Mouse (Mus musculus) G1E (cell line): ENCODE data around the gene Lrfn2. TPM values are rescaled to one million over a fixed set of nuclear protein-coding genes. Genes with fewer than 3 reads are reported as not detected.

Experiments used
- ATAC-seq: 2 replicates; pipeline ENCODE4 v1.8.0; 2016; ENCODE audit warnings: mild to moderate bottlenecking; ENCODE audit not compliant: insufficient number of reproducible peaks, poor library complexity, low FRiP score, severe bottlenecking; ENCODE audit errors: extremely low read depth
- DNase-seq: peaks from one replicate; pipeline ENCODE4 v3.0.0; 2012; ENCODE audit warnings: low spot score
- H3K27me3 ChIP-seq: 2 replicates; pipeline ENCODE4 v1.6.1; 2012; ENCODE audit warnings: mild to moderate bottlenecking, low read length, inconsistent platforms; ENCODE audit not compliant: insufficient read depth
- H3K36me3 ChIP-seq: replicated peaks from 2 replicates; pipeline ENCODE3; 2012; ENCODE audit warnings: mild to moderate bottlenecking, inconsistent platforms
- H3K4me1 ChIP-seq: 2 replicates; pipeline ENCODE4 v1.6.1; 2012; ENCODE audit warnings: low read depth, low read length, inconsistent platforms, mixed read lengths; ENCODE audit not compliant: insufficient read depth
- H3K4me3 ChIP-seq: 2 replicates; pipeline ENCODE4 v1.5.1; 2012; ENCODE audit warnings: low read depth, mild to moderate bottlenecking, inconsistent platforms, low read length, moderate library complexity, mixed read lengths
- H3K9me3 ChIP-seq: replicated peaks from 2 replicates; pipeline ENCODE4 v1.6.1; 2012; ENCODE audit warnings: inconsistent platforms
- CTCF ChIP-seq: IDR thresholded peaks from 2 replicates; pipeline ENCODE4 v1.5.1; 2012; ENCODE audit warnings: low read depth, low read length, inconsistent platforms, mixed read lengths
- GATA1 ChIP-seq: IDR thresholded peaks from 2 replicates; pipeline ENCODE4 v1.6.1; 2012; ENCODE audit warnings: borderline replicate concordance, low read length, inconsistent platforms, mixed read lengths
- GATA2 ChIP-seq: IDR thresholded peaks from 2 replicates; pipeline ENCODE4 v1.6.1; 2012; ENCODE audit warnings: low read depth, low read length, inconsistent platforms, borderline replicate concordance
- POLR2AphosphoS5 ChIP-seq: IDR thresholded peaks from 2 replicates; pipeline ENCODE4 v1.6.1; 2012; ENCODE audit warnings: low read depth, low read length, inconsistent platforms; ENCODE audit not compliant: insufficient replicate concordance
- TAL1 ChIP-seq: conservative IDR thresholded peaks from 2 replicates; pipeline ENCODE4 v1.6.1; 2012; ENCODE audit warnings: low read depth, low read length, inconsistent platforms, mixed read lengths
- polyA plus RNA-seq: library from polyadenylated mRNA; stranded (reverse); fragments of >175 nt; gene quantifications from 2 replicates; pipeline ENCODE4 v1.2.3, GENCODE M21; 2012
- total RNA-seq, 2 experiments: library from RNA; stranded (forward) in 1 of 2; stranded (reverse) in 1 of 2; fragments of 200-1000 nt in 1 of 2; fragments of >200 nt in 1 of 2; fragmentation: Nextera tagmentation in 1 of 2; gene quantifications; 2 replicates each; pipeline ENCODE4 v1.2.3; 2014 to 2017

Gene Lrfn2
- total and polyA plus RNA-seq, 3 experiments = 0.11 TPM; not detected in 2

- no peak for ATAC-seq
- no peaks in the 10 kb centered on the region for H3K36me3 ChIP-seq
- no peak overlapping the region for H3K4me3 ChIP-seq
- H3K4me1 ChIP-seq = no peaks in the 10 kb centered on the region
- TF ChIP-seq GATA1 (no peak), CTCF (no peak), POLR2AphosphoS5 (no peak)
- no peak for DNase-seq
- peaks cover 83% of the 10 kb centered on the region for H3K9me3 ChIP-seq
- H3K27me3 ChIP-seq = no peaks in the 10 kb centered on the region
These were observed 28.1 kb downstream of the Lrfn2 start for GRCm38 (mm10) chr17:48960161-48960698.

GRCm38 (mm10) chr17:48962646-48963045, 30.5 kb downstream of the Lrfn2 start:
- no peaks in the 10 kb centered on the region for H3K4me1 ChIP-seq
- no peak overlapping the region for H3K4me3 ChIP-seq
- ATAC-seq (no peak), DNase-seq (no peak)
- no peaks in the 10 kb centered on the region for H3K27me3 ChIP-seq
- peaks cover 82% of the 10 kb centered on the region for H3K9me3 ChIP-seq
- no peaks in the 10 kb centered on the region for H3K36me3 ChIP-seq
- TF ChIP-seq GATA1 = no peak
- TF ChIP-seq GATA2 = no peak
- TF ChIP-seq CTCF = no peak
- TF ChIP-seq POLR2AphosphoS5 = no peak
- no peak for TF ChIP-seq TAL1

GRCm38 (mm10) chr17:48963740-48964139, 31.6 kb downstream of the Lrfn2 start:
- Histone ChIP-seq H3K4me1 (no peaks in the 10 kb centered on the region), H3K9me3 (peaks cover 80% of the 10 kb centered on the region), H3K27me3 (no peaks in the 10 kb centered on the region), H3K4me3 (no peak overlapping the region), H3K36me3 (no peaks in the 10 kb centered on the region)
- ATAC-seq (no peak), DNase-seq (no peak)
- TF ChIP-seq GATA2 (no peak), CTCF (no peak), POLR2AphosphoS5 (no peak), GATA1 (no peak), TAL1 (no peak)

- no peak for DNase-seq
- Histone ChIP-seq H3K36me3 (no peaks in the 10 kb centered on the region), H3K9me3 (peaks cover 85% of the 10 kb centered on the region), H3K27me3 (no peaks in the 10 kb centered on the region), H3K4me3 (no peak overlapping the region), H3K4me1 (no peaks in the 10 kb centered on the region)
- no peak for ATAC-seq
- TF ChIP-seq GATA2 = no peak
- TF ChIP-seq GATA1 = no peak
- TF ChIP-seq POLR2AphosphoS5 = no peak
- no peak for TF ChIP-seq CTCF
- TF ChIP-seq TAL1 = no peak
These were observed 36.1 kb downstream of the Lrfn2 start for GRCm38 (mm10) chr17:48968304-48968703.

- DNase-seq (no peak), ATAC-seq (no peak)
- Histone ChIP-seq H3K36me3 (no peaks in the 10 kb centered on the region), H3K9me3 (peaks cover 83% of the 10 kb centered on the region), H3K4me1 (no peaks in the 10 kb centered on the region), H3K4me3 (no peak overlapping the region), H3K27me3 (no peaks in the 10 kb centered on the region)
- TF ChIP-seq GATA2 (no peak), GATA1 (no peak), CTCF (no peak), POLR2AphosphoS5 (no peak), TAL1 (no peak)
These were observed 39.1 kb downstream of the Lrfn2 start for GRCm38 (mm10) chr17:48971296-48971695.

- Histone ChIP-seq H3K36me3 (no peaks in the 10 kb centered on the region), H3K27me3 (no peaks in the 10 kb centered on the region), H3K4me3 (no peak overlapping the region), H3K9me3 (peaks cover 84% of the 10 kb centered on the region), H3K4me1 (no peaks in the 10 kb centered on the region)
- ATAC-seq (no peak), DNase-seq (no peak)
- TF ChIP-seq POLR2AphosphoS5 (no peak), CTCF (no peak), GATA2 (no peak), GATA1 (no peak), TAL1 (no peak)
These were observed 40.7 kb downstream of the Lrfn2 start for GRCm38 (mm10) chr17:48972866-48973265.

- DNase-seq (no peak), ATAC-seq (no peak)
- Histone ChIP-seq H3K9me3 (peaks cover 85% of the 10 kb centered on the region), H3K4me1 (no peaks in the 10 kb centered on the region), H3K4me3 (no peak overlapping the region), H3K36me3 (no peaks in the 10 kb centered on the region), H3K27me3 (no peaks in the 10 kb centered on the region)
- no peak for TF ChIP-seq GATA1
- TF ChIP-seq TAL1 = no peak
- no peak for TF ChIP-seq GATA2
- no peak for TF ChIP-seq POLR2AphosphoS5
- TF ChIP-seq CTCF = no peak
These were observed 41.2 kb downstream of the Lrfn2 start for GRCm38 (mm10) chr17:48973394-48973793.
